Mouse (Mus musculus): Measurements from ENCODE around the gene Cwc25.
"Not testable (repeated sequence)": the region's sequence is repeated elsewhere in the genome, so short reads cannot be mapped to it uniquely, and the experiment has no call there.

Cwc25 gene

DNA sequence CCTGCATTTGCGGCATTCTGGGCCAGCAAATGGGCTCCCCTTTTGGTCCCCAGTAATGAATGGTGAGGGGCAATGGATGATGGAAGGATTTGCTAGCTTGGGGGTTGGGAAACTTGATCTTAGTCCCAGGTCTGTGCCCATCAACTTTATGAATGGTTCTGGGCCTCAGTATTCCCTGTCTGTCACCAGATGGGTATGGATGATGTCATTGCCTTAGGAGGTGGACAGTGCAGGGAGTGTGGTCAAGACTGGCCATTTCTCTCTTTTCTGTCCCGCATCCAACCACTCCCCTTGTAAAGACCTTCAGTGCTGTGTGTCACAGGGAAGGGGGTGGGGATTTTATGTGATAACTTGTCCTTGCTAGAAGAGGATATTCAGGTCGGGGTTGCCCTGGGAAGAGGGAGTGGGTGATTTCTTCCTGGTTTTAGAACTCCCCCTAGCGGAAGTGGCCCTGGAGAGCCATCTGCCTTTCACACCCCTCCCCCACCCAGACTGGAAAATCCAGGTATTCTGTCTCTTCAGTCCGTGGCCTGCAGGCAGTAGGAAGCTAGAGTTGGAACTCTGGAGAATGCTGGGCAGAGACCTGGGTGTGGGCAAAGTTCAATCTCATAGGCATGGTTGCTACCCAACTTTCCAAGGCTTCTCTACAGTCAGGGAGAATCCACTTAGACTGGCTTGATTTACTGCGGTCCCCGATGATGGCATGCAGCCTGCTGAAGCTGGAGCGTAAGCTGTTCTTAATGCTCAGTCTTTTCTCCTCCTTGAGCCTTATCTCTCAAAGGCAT, 35.2 kb upstream of the Cwc25 start:
- DNase-seq (ENCODE audit: low read depth, low spot score) = peak; percentile 78

- DNase-seq (ENCODE audit: low read depth, low spot score) = no peak
Measured at GRCm38 (mm10) chr11:97800691-97801408, 34.5 kb upstream of the Cwc25 start.

DNA sequence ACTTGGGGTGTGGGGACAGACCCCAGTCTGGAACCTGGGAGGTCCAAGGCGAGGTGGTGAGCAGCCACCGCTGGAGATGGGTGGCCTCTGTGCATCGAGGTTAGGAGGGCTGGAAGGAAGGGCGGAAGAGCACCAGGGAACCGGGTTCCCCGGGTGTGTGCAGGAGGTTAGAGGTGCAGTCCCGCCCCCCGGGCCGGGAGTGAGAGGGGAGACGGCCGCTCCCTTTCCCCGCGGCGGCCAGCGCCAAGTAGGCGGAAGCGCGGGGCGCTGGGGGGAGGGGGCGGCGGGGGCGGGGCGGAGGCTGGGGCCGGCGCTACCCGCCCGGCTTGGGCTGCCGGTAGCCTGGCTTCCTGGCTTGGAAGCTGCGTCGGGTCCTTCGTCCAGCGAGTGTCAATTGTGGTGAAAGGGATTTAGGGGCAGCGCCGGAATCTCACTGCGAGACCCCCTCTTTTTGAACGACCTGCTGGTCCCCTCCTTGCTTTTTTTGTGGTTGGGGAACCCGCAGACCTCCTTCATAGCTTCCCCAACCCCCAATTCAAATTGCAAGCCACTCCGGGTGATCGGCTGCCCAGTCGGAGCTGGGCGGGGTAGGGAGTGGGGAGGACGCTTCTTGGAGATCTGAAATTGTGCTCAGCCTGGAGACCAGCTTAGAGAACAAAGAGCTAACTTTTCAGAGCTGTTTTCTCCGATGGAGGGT, 33.8 kb upstream of the Cwc25 start:
- peak; percentile 65 for DNase-seq (ENCODE audit: low read depth, low spot score)

DNA sequence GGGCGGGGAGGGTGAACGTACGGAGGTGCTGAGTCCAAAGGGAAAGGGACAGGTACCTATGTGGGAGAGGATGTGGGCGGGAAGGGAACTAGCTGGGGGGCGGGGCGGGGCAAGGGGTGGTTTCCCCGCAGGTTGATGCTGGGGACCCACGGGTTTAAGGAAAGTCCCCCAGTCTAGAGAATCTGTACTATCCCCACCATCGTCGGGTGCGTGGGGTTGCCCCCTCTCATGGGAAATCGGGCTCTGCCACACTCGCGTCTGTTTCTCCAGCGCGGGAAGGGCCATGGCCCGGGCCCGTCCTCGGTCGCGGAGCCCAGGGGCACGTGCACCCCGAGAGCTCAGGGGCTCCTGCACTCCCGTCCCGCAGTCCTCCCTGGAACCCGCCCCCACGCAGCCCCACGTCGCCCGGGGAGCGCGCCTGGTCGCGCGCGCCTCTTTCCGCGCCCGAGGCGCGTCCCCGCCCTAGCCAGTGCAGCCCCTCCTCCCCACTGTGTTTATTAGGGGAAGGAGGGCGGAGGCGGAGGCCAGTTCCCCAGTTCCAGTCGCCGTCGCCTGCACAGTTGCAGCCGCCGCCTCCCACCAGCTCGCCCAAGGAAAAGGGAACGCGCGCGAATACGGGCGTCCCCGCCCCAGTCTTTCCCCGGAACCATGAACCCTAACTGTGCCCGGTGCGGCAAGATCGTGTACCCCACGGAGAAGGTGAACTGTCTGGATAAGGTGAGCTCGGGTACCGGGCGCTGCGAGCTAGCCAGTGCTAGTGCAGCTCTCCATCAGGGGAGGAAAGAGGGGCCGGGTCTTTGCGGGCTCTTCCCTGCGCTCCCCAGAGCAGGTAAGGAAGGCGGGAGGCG, 33.0 kb upstream of the Cwc25 start:
- peak; percentile 95 for DNase-seq (ENCODE audit: low read depth, low spot score)

- DNase-seq (ENCODE audit: low read depth, low spot score) = peak; percentile 93
Measured at GRCm38 (mm10) chr11:97798782-97799145, 32.4 kb upstream of the Cwc25 start, which contains the start of gene Lasp1. Lasp1 (plus strand) TSS chr11:97799000.

DNA sequence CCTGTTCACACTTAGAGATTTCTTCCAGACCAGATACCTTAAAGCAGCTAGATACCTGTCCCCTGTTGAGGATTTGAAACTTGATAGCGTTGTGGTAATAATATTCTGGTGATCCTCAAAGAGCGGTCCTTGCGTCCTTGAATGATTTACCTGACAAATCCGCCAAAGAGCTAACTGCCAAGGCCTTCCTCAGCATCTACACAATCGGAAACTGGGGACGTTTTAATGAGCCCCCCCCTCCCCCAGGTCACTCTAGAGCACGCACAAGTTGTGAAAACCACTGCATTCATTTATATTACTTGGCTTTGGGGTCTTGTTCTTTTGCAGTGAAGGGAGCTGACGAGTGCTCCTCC, 31.7 kb upstream of the Cwc25 start:
- no peak for DNase-seq (ENCODE audit: low read depth, low spot score)

GRCm38 (mm10) chr11:97797369-97798082, 31.2 kb upstream of the Cwc25 start:
- DNase-seq (ENCODE audit: low read depth, low spot score) = no peak

GRCm38 (mm10) chr11:97796910-97797309, 30.6 kb upstream of the Cwc25 start:
- DNase-seq (ENCODE audit: low read depth, low spot score) = peak; percentile 84

DNA sequence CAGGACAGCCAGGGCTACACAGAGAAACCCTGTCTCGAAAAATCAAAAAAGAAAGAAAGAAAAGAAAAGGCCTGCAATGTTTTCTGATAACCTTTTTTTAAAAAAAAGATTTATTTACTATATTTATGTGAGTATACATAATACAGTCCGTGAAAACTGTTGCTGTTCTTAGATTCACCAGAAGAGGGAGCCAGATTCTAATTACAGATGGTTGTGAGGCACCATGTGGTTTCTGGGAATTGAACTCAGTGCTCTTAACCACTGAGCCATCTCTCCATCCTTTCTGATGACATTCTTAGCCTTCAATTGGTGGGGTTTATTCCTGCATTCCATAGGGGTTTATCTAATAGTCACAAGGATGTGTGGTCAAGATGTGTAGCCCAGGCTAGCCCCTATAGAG, 26.8 kb upstream of the Cwc25 start:
- peak; percentile 76 for DNase-seq (ENCODE audit: low read depth, low spot score)

- DNase-seq (ENCODE audit: low read depth, low spot score) = not testable (repeated sequence)
Measured at GRCm38 (mm10) chr11:97790778-97791438, 24.6 kb upstream of the Cwc25 start.

GRCm38 (mm10) chr11:97789727-97790126, 23.4 kb upstream of the Cwc25 start:
- no peak for DNase-seq (ENCODE audit: low read depth, low spot score)

- no peak for DNase-seq (ENCODE audit: low read depth, low spot score)
Measured at GRCm38 (mm10) chr11:97787961-97788360, 21.6 kb upstream of the Cwc25 start.

- no peak for DNase-seq (ENCODE audit: low read depth, low spot score)
Measured at GRCm38 (mm10) chr11:97782564-97782895, 16.2 kb upstream of the Cwc25 start.

DNA sequence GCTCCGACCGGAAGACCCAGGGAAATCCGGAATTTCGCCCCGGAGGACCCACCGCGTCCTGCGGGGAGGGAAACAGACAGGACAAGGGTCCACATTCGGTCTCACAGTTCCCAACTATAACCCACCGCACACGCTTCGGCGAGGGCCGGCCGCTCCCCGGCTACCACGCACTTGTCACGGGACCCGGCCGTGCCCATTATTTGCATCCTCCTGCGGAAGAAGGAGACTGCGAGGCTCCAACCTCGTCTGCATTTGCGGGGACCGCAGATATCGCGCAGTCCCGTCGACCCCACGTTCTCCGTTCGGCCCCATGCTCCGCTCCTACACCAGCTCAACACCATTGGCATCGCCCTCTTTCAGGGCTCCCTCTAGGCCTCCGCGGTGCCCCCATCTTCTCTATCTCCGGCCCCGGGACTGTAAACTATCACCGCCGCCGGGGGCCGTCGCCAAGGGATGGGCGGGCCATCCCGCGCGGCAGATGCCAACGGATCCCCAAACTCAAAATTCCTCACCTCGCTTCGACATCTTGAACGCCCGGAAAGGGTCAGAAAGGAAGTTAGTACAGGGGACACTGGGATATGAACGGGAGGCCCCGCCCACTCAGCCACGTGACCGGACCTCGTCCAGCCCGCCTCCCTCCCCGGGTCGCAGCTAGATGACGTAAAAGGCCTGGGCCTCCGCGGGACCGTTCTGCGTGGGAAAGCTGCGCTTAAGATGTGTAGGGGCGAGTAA, 15.6 kb upstream of the Cwc25 start, which contains the start of gene Rpl23:
Rpl23 (minus strand) TSS at position 606 of the 732 bp plus-strand sequence.
- DNase-seq (ENCODE audit: low read depth, low spot score) = peak; percentile 99

DNA sequence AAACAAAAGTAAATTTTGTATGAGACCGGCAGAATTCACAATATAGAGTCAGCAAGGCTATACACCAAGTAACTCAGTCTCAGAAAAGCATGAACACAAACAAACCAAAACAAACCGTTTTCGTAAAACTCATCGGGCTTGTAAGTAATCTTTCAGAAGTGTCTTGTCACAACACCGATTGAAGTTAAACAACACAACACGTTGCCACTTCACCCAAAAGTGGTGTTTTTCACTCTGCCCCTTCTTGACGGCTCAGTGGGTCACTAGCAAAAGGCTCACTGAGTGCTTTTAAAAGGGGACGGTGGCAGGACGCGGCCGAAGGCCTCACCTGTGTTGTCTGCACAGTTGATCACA, 15.1 kb upstream of the Cwc25 start:
- no peak for DNase-seq (ENCODE audit: low read depth, low spot score)

DNA sequence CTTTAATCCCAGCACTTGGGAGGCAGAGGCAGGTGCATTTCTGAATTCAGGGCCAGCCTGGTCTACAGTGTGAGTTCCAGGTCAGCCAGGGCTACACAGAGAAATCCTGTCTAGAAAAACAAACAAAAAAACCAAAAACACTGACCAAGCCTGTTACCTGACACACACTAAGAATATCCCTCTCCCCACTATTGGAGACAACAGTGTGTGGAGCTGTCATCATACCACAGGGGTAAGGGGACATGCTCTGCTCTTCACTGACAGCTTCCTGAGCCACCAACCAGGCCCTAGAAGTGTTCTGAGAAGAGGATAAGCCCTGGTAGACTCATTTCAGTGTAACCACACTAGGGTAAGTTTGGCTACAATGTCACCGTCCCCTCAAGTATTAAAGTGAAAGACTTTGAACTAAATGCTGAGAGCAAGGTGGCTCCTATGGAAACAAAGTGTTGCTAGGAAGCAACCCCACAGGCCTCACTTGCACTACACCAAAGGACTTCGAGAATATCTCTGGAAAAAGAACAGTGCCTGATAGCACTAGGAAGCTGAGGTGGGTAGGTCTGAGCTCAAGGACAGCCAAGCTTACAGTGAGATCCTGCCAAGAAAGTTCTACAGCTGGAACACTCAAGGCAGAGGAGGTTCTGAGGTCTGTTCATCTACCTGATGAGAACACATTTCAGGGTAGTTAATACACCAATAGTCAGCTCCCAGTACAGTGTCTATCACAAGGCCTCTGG, 13.8 kb upstream of the Cwc25 start:
- DNase-seq (ENCODE audit: low read depth, low spot score) = no peak

DNA sequence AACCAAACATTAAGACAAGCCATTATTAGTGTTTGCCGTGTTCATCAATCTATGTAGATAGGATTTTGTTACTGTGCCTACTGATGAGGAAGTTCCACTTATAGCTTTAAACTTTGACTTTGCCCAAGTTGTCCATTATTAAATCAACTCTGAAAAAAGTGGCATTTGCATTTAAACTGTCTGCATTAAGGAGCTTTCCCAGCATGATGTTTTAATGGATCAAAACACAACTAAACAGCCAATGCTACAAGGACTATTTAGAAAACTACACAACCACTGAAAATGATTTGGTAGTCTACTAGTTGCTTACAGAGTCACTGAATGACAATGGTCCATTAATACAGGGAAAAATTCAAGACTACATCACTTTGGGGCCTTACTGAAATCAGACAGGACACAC, 12.6 kb upstream of the Cwc25 start:
- DNase-seq (ENCODE audit: low read depth, low spot score) = no peak

- DNase-seq (ENCODE audit: low read depth, low spot score) = peak; percentile 49
Measured at GRCm38 (mm10) chr11:97777129-97777529, 10.8 kb upstream of the Cwc25 start.

GRCm38 (mm10) chr11:97776497-97777128, 10.3 kb upstream of the Cwc25 start:
- no peak for DNase-seq (ENCODE audit: low read depth, low spot score)

Data from brain, adult 2 months (tissue).